Mouse (Mus musculus) bone marrow, adult 2 months (tissue): Measurements from ENCODE around the gene Veph1. TPM values are rescaled to one million over a fixed set of nuclear protein-coding genes. Genes with fewer than 3 reads are reported as not detected.

Source experiments
- H3K27ac ChIP-seq: fragments of 200-500 bp; 2 replicates; pipeline ENCODE4 v1.5.1; 2012; ENCODE audit warnings: low read depth, mild to moderate bottlenecking, control low read depth, inconsistent platforms, low read length; ENCODE audit not compliant: control insufficient read depth, poor library complexity, insufficient read depth
- H3K4me1 ChIP-seq: fragments of 200-500 bp; 2 replicates; pipeline ENCODE4 v1.6.1; 2011; ENCODE audit warnings: low read length; ENCODE audit not compliant: control insufficient read depth, insufficient read depth
- H3K4me3 ChIP-seq: fragments of 200-500 bp; replicated peaks from 2 replicates; pipeline ENCODE3; 2011; ENCODE audit warnings: mild to moderate bottlenecking, low read depth, low read length, control low read depth; ENCODE audit not compliant: control insufficient read depth
- CTCF ChIP-seq: fragments of 200-500 bp; IDR thresholded peaks from 2 replicates; pipeline ENCODE4 v1.5.1; 2011; ENCODE audit warnings: low read length, control low read depth; ENCODE audit not compliant: control insufficient read depth, insufficient read depth
- POLR2A ChIP-seq: fragments of 200-500 bp; IDR thresholded peaks from 2 replicates; pipeline ENCODE4 v1.6.1; 2011; ENCODE audit warnings: low read depth, mild to moderate bottlenecking, control low read depth, low read length, borderline replicate concordance; ENCODE audit not compliant: control insufficient read depth
- WGBS: fragments of 180-500 bp; shearing (Covaris S2); methylation state at CpG from one replicate; pipeline ENCODE4 v1.1.7; 2018; 5-methylcytosine and 5-hydroxymethylcytosine counted together
- polyA plus RNA-seq: library from polyadenylated mRNA; stranded (reverse); fragments of >200 nt; gene quantifications from 2 replicates; pipeline ENCODE4 v1.2.4, GENCODE M21; 2011; ENCODE audit warnings: low replicate concordance; ENCODE audit not compliant: missing spikeins, insufficient read depth, insufficient read length

The Veph1 gene
- polyA plus RNA-seq, 1 experiment: 1.00 TPM

GRCm38 (mm10) chr3:66101809-66102598 is 194.6 kb downstream of the Veph1 start:
- TF ChIP-seq CTCF: no peak
- no peak for TF ChIP-seq POLR2A
- 82% methylated on average over 11 of the region's 11 CpGs for WGBS

GRCm38 (mm10) chr3:66101074-66101473 is 195.6 kb downstream of the Veph1 start:
- 75% methylated on average over 2 of the region's 2 CpGs for WGBS
- Histone ChIP-seq H3K4me1 (no peaks in the 10 kb centered on the region), H3K27ac (no peak overlapping the region), H3K4me3 (no peak overlapping the region)
- TF ChIP-seq POLR2A: no peak
- TF ChIP-seq CTCF: no peak

More at GRCm38 (mm10) chr3:66101809-66102598, 194.6 kb downstream of the Veph1 start:
- Histone ChIP-seq H3K4me3 (no peak overlapping the region), H3K4me1 (no peaks in the 10 kb centered on the region), H3K27ac (no peak overlapping the region)

GRCm38 (mm10) chr3:66091746-66092145 is 204.9 kb downstream of the Veph1 start:
- TF ChIP-seq CTCF: no peak
- no peak for TF ChIP-seq POLR2A
- WGBS: 55% methylated on average over 2 of the region's 2 CpGs
- no peak overlapping the region for H3K4me3 ChIP-seq
- H3K4me1 ChIP-seq: no peaks in the 10 kb centered on the region
- no peak overlapping the region for H3K27ac ChIP-seq

GRCm38 (mm10) chr3:66087608-66088007 is 209.0 kb downstream of the Veph1 start:
- no peak overlapping the region for H3K4me3 ChIP-seq
- H3K4me1 ChIP-seq: no peaks in the 10 kb centered on the region
- TF ChIP-seq POLR2A (no peak), CTCF (no peak)
- no peak overlapping the region for H3K27ac ChIP-seq
- 77% methylated on average over 7 of the region's 7 CpGs for WGBS

- 85% methylated on average over 3 of the region's 3 CpGs for whole genome bisulfite sequencing
- H3K4me1 ChIP-seq: no peaks in the 10 kb centered on the region
- no peak overlapping the region for H3K27ac ChIP-seq
- TF ChIP-seq CTCF (no peak), POLR2A (no peak)
- no peak overlapping the region for H3K4me3 ChIP-seq
Measured at GRCm38 (mm10) chr3:66083856-66084255, 212.8 kb downstream of the Veph1 start.

GRCm38 (mm10) chr3:66083407-66083806 is 213.2 kb downstream of the Veph1 start:
- H3K4me3 ChIP-seq: no peak overlapping the region
- TF ChIP-seq POLR2A (no peak), CTCF (no peak)
- no peaks in the 10 kb centered on the region; the same call in 1 of the 2 replicates for H3K4me1 ChIP-seq
- WGBS: 71% methylated on average over 5 of the region's 5 CpGs
- no peak overlapping the region for H3K27ac ChIP-seq

- Histone ChIP-seq H3K4me1 (no peaks in the 10 kb centered on the region; the same call in 1 of the 2 replicates), H3K27ac (no peak overlapping the region), H3K4me3 (no peak overlapping the region)
- no peak for TF ChIP-seq POLR2A
- TF ChIP-seq CTCF: no peak
- 85% methylated on average over 4 of the region's 4 CpGs for WGBS
Measured at GRCm38 (mm10) chr3:66082975-66083374, 213.7 kb downstream of the Veph1 start.

GRCm38 (mm10) chr3:66081363-66081736 is 215.3 kb downstream of the Veph1 start:
- Histone ChIP-seq H3K27ac (no peak overlapping the region), H3K4me1 (no peaks in the 10 kb centered on the region; the same call in 1 of the 2 replicates), H3K4me3 (no peak overlapping the region)
- TF ChIP-seq POLR2A (no peak), CTCF (no peak)
- 42% methylated on average over 3 of the region's 3 CpGs for WGBS
